Mouse (Mus musculus) olfactory bulb, adult 2 months (tissue): ENCODE results near the gene Plcb4.

ENCODE experiments used
- CTCF ChIP-seq: fragments of 200-500 bp; IDR thresholded peaks from 2 replicates; pipeline ENCODE4 v1.5.1; 2012; ENCODE audit warnings: low read depth, mild to moderate bottlenecking, low read length, moderate library complexity; ENCODE audit not compliant: insufficient read depth
- POLR2A ChIP-seq: fragments of 200-500 bp; IDR thresholded peaks from 2 replicates; pipeline ENCODE4 v1.6.1; 2012; ENCODE audit warnings: mild to moderate bottlenecking, low read depth, low read length, moderate library complexity; ENCODE audit not compliant: insufficient read depth

- TF ChIP-seq CTCF (no peak), POLR2A (no peak)
Observed at GRCm38 (mm10) chr2:135750748-135751147, 91.9 kb downstream of the Plcb4 start.
